Mouse (Mus musculus) MEL (cell line): ENCODE measurements at regions not wholly inside any gene's neighbourhood (a gene's known extent, or its start where the extent isn't known, plus 50 kb on each side); places are given as distances from the start of the nearest gene placed in this dataset.

ENCODE experiments used
- DNase-seq: peaks from one replicate; pipeline ENCODE4 v3.0.0; 2011; ENCODE audit warnings: low read depth, low spot score
- H3K27ac ChIP-seq: 2 replicates; pipeline ENCODE4 v1.5.1; 2012; ENCODE audit warnings: low read depth, mild to moderate bottlenecking, control low read depth, low read length, moderate library complexity; ENCODE audit not compliant: control insufficient read depth
- H3K27me3 ChIP-seq, 2 experiments: fragments of 150-350 bp in 1 of 2; sonication (generic) in 1 of 2; 2 replicates each; pipeline ENCODE4 v1.6.1; 2012; ENCODE audit warnings: low read length in 2 of 2, mild to moderate bottlenecking in 2 of 2, improper control_type of control experiment in 1 of 2, moderate library complexity in 1 of 2; ENCODE audit not compliant: insufficient read depth in 2 of 2, control insufficient read depth in 1 of 2
- H3K36me3 ChIP-seq, 2 experiments: 2 replicates each; pipeline ENCODE4 v1.6.1; 2012 to 2014; ENCODE audit warnings: low read length in 2 of 2, improper control_type of control experiment in 1 of 2, inconsistent platforms in 1 of 2, mild to moderate bottlenecking in 1 of 2; ENCODE audit not compliant: insufficient read depth in 2 of 2, control insufficient read depth in 1 of 2
- H3K4me1 ChIP-seq, 2 experiments: fragments of 150-350 bp in 1 of 2; sonication (generic) in 1 of 2; 2 replicates each; pipeline ENCODE4 v1.6.1; 2012; ENCODE audit warnings: low read length in 2 of 2, improper control_type of control experiment in 1 of 2, mild to moderate bottlenecking in 1 of 2; ENCODE audit not compliant: insufficient read depth in 2 of 2, control insufficient read depth in 1 of 2
- H3K4me3 ChIP-seq, 2 experiments: fragments of 150-350 bp in 1 of 2; sonication (generic) in 1 of 2; 2 replicates each; pipeline ENCODE4 v1.5.1; 2012; ENCODE audit warnings: low read depth in 2 of 2, low read length in 2 of 2, mild to moderate bottlenecking in 2 of 2, moderate library complexity in 2 of 2, control low read depth in 1 of 2, improper control_type of control experiment in 1 of 2; ENCODE audit not compliant: control insufficient read depth in 1 of 2, insufficient read depth in 1 of 2
- H3K79me2 ChIP-seq: 2 replicates; pipeline ENCODE4 v1.6.1; 2012; ENCODE audit warnings: mild to moderate bottlenecking, low read length, moderate library complexity; ENCODE audit not compliant: control insufficient read depth, poor library complexity, insufficient read depth
- H3K9ac ChIP-seq: 2 replicates; pipeline ENCODE4 v1.6.1; 2012; ENCODE audit warnings: low read depth, mild to moderate bottlenecking, control low read depth, low read length, moderate library complexity; ENCODE audit not compliant: control insufficient read depth, poor library complexity, severe bottlenecking
- H3K9me3 ChIP-seq: fragments of 150-350 bp; sonication (generic); replicated peaks from 2 replicates; pipeline ENCODE4 v1.6.1; 2012; ENCODE audit warnings: mild to moderate bottlenecking, low read length, improper control_type of control experiment, moderate library complexity; ENCODE audit not compliant: insufficient read depth
- BHLHE40 ChIP-seq: IDR thresholded peaks from 2 replicates; pipeline ENCODE4 v1.6.1; 2012; ENCODE audit warnings: low read depth, mild to moderate bottlenecking, inconsistent platforms, low read length, improper control_type of control experiment, borderline replicate concordance
- CHD2 ChIP-seq: IDR thresholded peaks from 2 replicates; pipeline ENCODE4 v1.6.1; 2011; ENCODE audit warnings: low read length, improper control_type of control experiment
- CTCF ChIP-seq, 3 experiments: IDR thresholded peaks in 2 of 3; conservative IDR thresholded peaks in 1 of 3; 2 replicates each; pipeline ENCODE4 v1.5.1; 2011 to 2012; ENCODE audit warnings: low read length in 3 of 3, low read depth in 2 of 3, mild to moderate bottlenecking in 2 of 3, improper control_type of control experiment in 1 of 3, inconsistent platforms in 1 of 3, mixed read lengths in 1 of 3, moderate library complexity in 1 of 3; ENCODE audit not compliant: control insufficient read depth in 1 of 3, insufficient read depth in 1 of 3, poor library complexity in 1 of 3, severe bottlenecking in 1 of 3
- E2F4 ChIP-seq: IDR thresholded peaks from 2 replicates; pipeline ENCODE4 v1.6.1; 2011; ENCODE audit warnings: low read depth, low read length, improper control_type of control experiment, borderline replicate concordance
- EP300 ChIP-seq, 2 experiments: IDR thresholded peaks; 2 replicates each; pipeline ENCODE4 v1.6.1; 2011; ENCODE audit warnings: improper control_type of control experiment in 2 of 2, low read length in 2 of 2, low read depth in 1 of 2, mild to moderate bottlenecking in 1 of 2
- ETS1 ChIP-seq: IDR thresholded peaks from 2 replicates; pipeline ENCODE4 v1.6.1; 2012; ENCODE audit warnings: low read depth, mild to moderate bottlenecking, inconsistent platforms, low read length, improper control_type of control experiment, moderate library complexity
- GABPA ChIP-seq: IDR thresholded peaks from 2 replicates; pipeline ENCODE4 v1.6.1; 2012; ENCODE audit warnings: low read depth, mild to moderate bottlenecking, inconsistent platforms, low read length, improper control_type of control experiment, moderate library complexity
- JUND ChIP-seq: IDR thresholded peaks from 2 replicates; pipeline ENCODE4 v1.6.1; 2011; ENCODE audit warnings: low read depth, mild to moderate bottlenecking, improper control_type of control experiment, low read length
- KAT2A ChIP-seq: conservative IDR thresholded peaks from 2 replicates; pipeline ENCODE4 v1.6.1; 2012; ENCODE audit warnings: low read depth, low read length, improper control_type of control experiment, inconsistent platforms
- MAFK ChIP-seq: IDR thresholded peaks from 2 replicates; pipeline ENCODE4 v1.6.1; 2011; ENCODE audit warnings: low read depth, mild to moderate bottlenecking, low read length, improper control_type of control experiment, borderline replicate concordance
- MAZ ChIP-seq: IDR thresholded peaks from 2 replicates; pipeline ENCODE4 v1.6.1; 2012; ENCODE audit warnings: low read depth, mild to moderate bottlenecking, inconsistent platforms, low read length, improper control_type of control experiment
- MYB ChIP-seq: IDR thresholded peaks from 2 replicates; pipeline ENCODE4 v1.6.1; 2011; ENCODE audit warnings: mild to moderate bottlenecking, low read depth, low read length, improper control_type of control experiment
- MYC ChIP-seq: IDR thresholded peaks from 2 replicates; pipeline ENCODE4 v1.6.1; 2011; ENCODE audit warnings: low read depth, mild to moderate bottlenecking, low read length, improper control_type of control experiment, moderate library complexity
- NELFE ChIP-seq: IDR thresholded peaks from 2 replicates; pipeline ENCODE4 v1.6.1; 2011; ENCODE audit warnings: low read depth, low read length, improper control_type of control experiment
- NRF1 ChIP-seq: IDR thresholded peaks from 2 replicates; pipeline ENCODE4 v1.6.1; 2014; ENCODE audit warnings: low read depth, mild to moderate bottlenecking, inconsistent platforms, low read length, improper control_type of control experiment, moderate library complexity; ENCODE audit not compliant: poor library complexity, insufficient read depth, severe bottlenecking
- POLR2AphosphoS5 ChIP-seq: IDR thresholded peaks from 2 replicates; pipeline ENCODE4 v1.6.1; 2012; ENCODE audit warnings: low read depth, borderline replicate concordance, mild to moderate bottlenecking, inconsistent platforms, low read length, moderate library complexity, mixed read lengths
- SIN3A ChIP-seq: IDR thresholded peaks from 2 replicates; pipeline ENCODE4 v1.6.1; 2012; ENCODE audit warnings: low read length, improper control_type of control experiment, inconsistent platforms
- SMC3 ChIP-seq: IDR thresholded peaks from 2 replicates; pipeline ENCODE4 v1.6.1; 2011; ENCODE audit warnings: low read depth, low read length, improper control_type of control experiment
- TBP ChIP-seq: IDR thresholded peaks from 2 replicates; pipeline ENCODE4 v1.8.0; 2011; ENCODE audit warnings: low read depth, low read length, improper control_type of control experiment
- TCF12 ChIP-seq: IDR thresholded peaks from 2 replicates; pipeline ENCODE4 v1.6.1; 2014; ENCODE audit warnings: low read depth, mild to moderate bottlenecking, inconsistent platforms, low read length, improper control_type of control experiment, moderate library complexity
- UBTF ChIP-seq: IDR thresholded peaks from 2 replicates; pipeline ENCODE4 v1.6.1; 2012; ENCODE audit warnings: low read depth, mild to moderate bottlenecking, inconsistent platforms, low read length, improper control_type of control experiment, moderate library complexity, borderline replicate concordance; ENCODE audit not compliant: insufficient read depth
- USF2 ChIP-seq, 2 experiments: IDR thresholded peaks; 2 replicates each; pipeline ENCODE4 v1.6.1; 2011 to 2012; ENCODE audit warnings: improper control_type of control experiment in 2 of 2, low read length in 2 of 2, borderline replicate concordance in 1 of 2, inconsistent platforms in 1 of 2, low read depth in 1 of 2, mild to moderate bottlenecking in 1 of 2; ENCODE audit not compliant: insufficient read depth in 1 of 2
- ZKSCAN1 ChIP-seq: IDR thresholded peaks from 2 replicates; pipeline ENCODE4 v1.6.1; 2012; ENCODE audit warnings: low read depth, mild to moderate bottlenecking, inconsistent platforms, low read length, improper control_type of control experiment, moderate library complexity

DNA sequence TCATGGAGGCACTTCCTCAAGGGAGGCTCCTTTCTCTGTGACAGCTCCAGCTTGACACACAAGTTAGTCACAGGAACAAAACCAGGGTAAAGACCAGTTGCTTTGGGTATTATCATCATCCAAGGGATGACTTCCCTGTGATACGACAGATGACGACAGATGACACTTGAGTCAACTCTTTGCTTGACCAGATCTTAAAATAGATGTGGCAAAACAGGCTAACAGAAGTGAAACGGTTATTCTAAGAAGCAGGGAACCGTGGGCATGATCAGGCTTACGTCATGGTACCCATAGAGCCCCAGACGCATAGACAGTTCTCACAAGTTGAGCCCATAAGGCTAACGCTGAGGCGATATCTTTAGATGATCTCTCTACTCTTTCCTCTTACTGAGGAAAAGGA is 160.3 kb downstream of the Dyrk2 start:
- Histone ChIP-seq H3K27me3 (no peaks in the 10 kb centered on the region), H3K9me3 (no peaks in the 10 kb centered on the region), H3K27ac (no peak overlapping the region), H3K4me1 (no peaks in the 10 kb centered on the region), H3K9ac (no peak overlapping the region), H3K4me3 (no peak overlapping the region), H3K79me2 (no peaks in the 10 kb centered on the region), H3K36me3 (no peaks in the 10 kb centered on the region)
- no peak for DNase-seq
- no peak for TF ChIP-seq KAT2A
- TF ChIP-seq GABPA, result no peak
- TF ChIP-seq ZKSCAN1, result no peak
- TF ChIP-seq UBTF, result no peak
- no peak for TF ChIP-seq USF2 (IDR thresholded peaks at IDR 0.05; ENCODE audit: borderline replicate concordance in 1 of 2, insufficient read depth in 1 of 2, low read depth in 1 of 2, low read length in 2 of 2)
- no peak for TF ChIP-seq JUND
- TF ChIP-seq CHD2, result no peak
- no peak for TF ChIP-seq NELFE
- TF ChIP-seq SIN3A, result no peak
- TF ChIP-seq NRF1, result no peak
- no peak for TF ChIP-seq E2F4
- no peak for TF ChIP-seq BHLHE40
- no peak for TF ChIP-seq POLR2AphosphoS5
- TF ChIP-seq TBP, result no peak
- TF ChIP-seq CTCF (IDR thresholded peaks at IDR 0.05 in 2 of 3, conservative IDR thresholded peaks at IDR 0.05 in 1 of 3; ENCODE audit: control insufficient read depth in 1 of 3, insufficient read depth in 1 of 3, low read depth in 2 of 3, low read length in 3 of 3, poor library complexity in 1 of 3, severe bottlenecking in 1 of 3), result no peak
- TF ChIP-seq EP300 (IDR thresholded peaks at IDR 0.05; ENCODE audit: low read depth in 1 of 2, low read length in 2 of 2), result no peak

DNA sequence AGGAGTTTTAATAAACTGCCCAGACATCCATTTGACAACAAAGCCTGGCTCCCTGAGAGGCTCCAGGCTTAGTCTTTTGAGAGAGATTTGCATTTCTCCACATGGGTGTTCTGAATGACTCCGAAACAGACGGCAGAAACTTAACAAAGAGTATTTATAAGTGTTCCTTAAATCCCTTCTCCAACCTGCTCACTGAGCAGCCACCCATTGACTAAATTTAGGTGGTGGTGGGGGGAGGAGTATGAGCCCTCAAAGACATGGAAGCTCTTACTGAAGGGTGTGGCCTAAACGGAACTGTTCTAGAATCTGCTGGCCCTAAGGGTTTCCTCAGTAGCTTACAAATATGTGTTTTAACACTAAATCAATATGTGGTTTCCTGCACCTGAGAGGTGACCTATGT is 158.5 kb downstream of the Dyrk2 start:
- no peak overlapping the region for H3K4me3 ChIP-seq

More for the DNA sequence above, 158.5 kb downstream of the Dyrk2 start:
- H3K27me3 ChIP-seq, result no peaks in the 10 kb centered on the region
- DNase-seq, result no peak
- H3K4me1 ChIP-seq, result no peaks in the 10 kb centered on the region
- no peak overlapping the region for H3K9ac ChIP-seq
- no peaks in the 10 kb centered on the region for H3K79me2 ChIP-seq
- H3K27ac ChIP-seq, result no peak overlapping the region
- no peaks in the 10 kb centered on the region for H3K36me3 ChIP-seq
- TF ChIP-seq ETS1, result no peak
- TF ChIP-seq MYB, result no peak
- TF ChIP-seq MAZ, result no peak
- TF ChIP-seq MYC, result no peak
- TF ChIP-seq SMC3, result no peak
- no peak for TF ChIP-seq MAFK
- no peak for TF ChIP-seq NRF1
- TF ChIP-seq TCF12, result no peak
- TF ChIP-seq, all 39 proteins: peak for 0
- no peaks in the 10 kb centered on the region for H3K9me3 ChIP-seq
